Mouse (Mus musculus): ENCODE measurements at regions not wholly inside any gene's neighbourhood (a gene's known extent, or its start where the extent isn't known, plus 50 kb on each side); places are given as distances from the start of the nearest gene placed in this dataset.
"Not testable (repeated sequence)": the region's sequence is repeated elsewhere in the genome, so short reads cannot be mapped to it uniquely, and the experiment has no call there.

GRCm38 (mm10) chr2:39835370-39835769 is 609.1 kb upstream of the Ppp6c start:
- H3K4me2 ChIP-seq, result no peak overlapping the region
- H3K9me3 ChIP-seq (replicated peaks), result peaks cover 10% of the 10 kb centered on the region
- no peak overlapping the region for H3K27ac ChIP-seq (ENCODE audit: poor library complexity, severe bottlenecking)
- H3K36me3 ChIP-seq, result no peaks in the 10 kb centered on the region
- H3K9ac ChIP-seq, result no peak overlapping the region
- WGBS, result 63% methylated on average over 1 of the region's 1 CpGs
- H3K27me3 ChIP-seq (replicated peaks), result no peaks in the 10 kb centered on the region
- no peak overlapping the region for H3K4me3 ChIP-seq
- no peak for ATAC-seq (ENCODE audit: insufficient number of reproducible peaks, low FRiP score)
- no peaks in the 10 kb centered on the region for H3K4me1 ChIP-seq (replicated peaks)

GRCm38 (mm10) chr2:39823851-39824250 is 597.6 kb upstream of the Ppp6c start:
- H3K4me1 ChIP-seq (replicated peaks), result no peaks in the 10 kb centered on the region
- no peak for ATAC-seq (ENCODE audit: insufficient number of reproducible peaks, low FRiP score)
- no peaks in the 10 kb centered on the region for H3K36me3 ChIP-seq
- no peaks in the 10 kb centered on the region for H3K27me3 ChIP-seq (replicated peaks)
- H3K27ac ChIP-seq (ENCODE audit: poor library complexity, severe bottlenecking), result no peak overlapping the region
- 58% methylated on average over 2 of the region's 2 CpGs for WGBS
- no peak overlapping the region for H3K4me3 ChIP-seq
- no peak overlapping the region for H3K4me2 ChIP-seq
- H3K9ac ChIP-seq, result no peak overlapping the region
- peaks cover 6% of the 10 kb centered on the region; the same call in 1 of the 2 replicates for H3K9me3 ChIP-seq (replicated peaks)

- not testable (repeated sequence) for H3K4me3 ChIP-seq
- 44% methylated on average over 16 of the region's 16 CpGs for WGBS
Measured at GRCm38 (mm10) chr2:39806681-39807080, 580.4 kb upstream of the Ppp6c start.

More at GRCm38 (mm10) chr2:39806681-39807080, 580.4 kb upstream of the Ppp6c start:
- not testable (repeated sequence) for H3K27ac ChIP-seq (ENCODE audit: poor library complexity, severe bottlenecking); H3K9me3 ChIP-seq (replicated peaks); H3K9ac ChIP-seq; H3K4me1 ChIP-seq (replicated peaks); H3K36me3 ChIP-seq; H3K27me3 ChIP-seq (replicated peaks); ATAC-seq (ENCODE audit: insufficient number of reproducible peaks, low FRiP score)
- peak overlapping the region; percentile 29; the same call in 1 of the 2 replicates for H3K4me2 ChIP-seq

Data from heart, embryonic 12.5 days (tissue).